Mouse (Mus musculus) limb, embryonic 11.5 days (tissue): Measurements from ENCODE around the gene Tmem210. TPM values are rescaled to one million over a fixed set of nuclear protein-coding genes. Genes with fewer than 3 reads are reported as not detected.

Experiments
- ATAC-seq: fragments of 200-750 bp; cut with Nextera tagmentation; 2 replicates; pipeline ENCODE4 v1.8.0; 2017; ENCODE audit warnings: low read depth; ENCODE audit not compliant: insufficient number of reproducible peaks, low FRiP score, low TSS enrichment
- DNase-seq: peaks from one replicate; pipeline ENCODE4 v3.0.0-alpha.2; 2015; ENCODE audit warnings: low spot score
- H3K27ac ChIP-seq: fragments of 300-500 bp; sonication (generic); replicated peaks from 2 replicates; pipeline ENCODE4 v1.5.1; 2014; ENCODE audit warnings: low read depth, mild to moderate bottlenecking, low read length
- H3K27me3 ChIP-seq: fragments of 300-500 bp; sonication (generic); 2 replicates; pipeline ENCODE4 v1.6.1; 2014; ENCODE audit warnings: mild to moderate bottlenecking, low read length, mixed read lengths; ENCODE audit not compliant: control insufficient read depth, insufficient read depth
- H3K36me3 ChIP-seq: fragments of 300-500 bp; sonication (generic); 2 replicates; pipeline ENCODE4 v1.6.1; 2014; ENCODE audit warnings: mild to moderate bottlenecking, low read length, moderate library complexity, mixed read lengths; ENCODE audit not compliant: control insufficient read depth, insufficient read depth
- H3K4me1 ChIP-seq: fragments of 300-500 bp; sonication (generic); 2 replicates; pipeline ENCODE4 v1.6.1; 2014; ENCODE audit warnings: low read length, mixed read lengths; ENCODE audit not compliant: control insufficient read depth, insufficient read depth
- H3K4me2 ChIP-seq: fragments of 300-500 bp; sonication (generic); 2 replicates; pipeline ENCODE4 v1.6.1; 2014; ENCODE audit warnings: low read depth, mild to moderate bottlenecking, moderate library complexity; ENCODE audit not compliant: severe bottlenecking
- H3K4me3 ChIP-seq: fragments of 300-500 bp; sonication (generic); 2 replicates; pipeline ENCODE4 v1.5.1; 2014; ENCODE audit warnings: low read depth, low read length
- H3K9ac ChIP-seq: fragments of 300-500 bp; sonication (generic); 2 replicates; pipeline ENCODE4 v1.6.1; 2014; ENCODE audit warnings: mild to moderate bottlenecking, low read length
- H3K9me3 ChIP-seq: fragments of 300-500 bp; sonication (generic); 2 replicates; pipeline ENCODE4 v1.6.1; 2016; ENCODE audit warnings: low read length; ENCODE audit not compliant: control insufficient read depth
- WGBS: fragments of 180-500 bp; shearing (Covaris S2); extraction: QIAGEN DNeasy Blood & Tissue Kit; methylation state at CpG from one replicate; pipeline ENCODE4 v1.1.7; 2014; 5-methylcytosine and 5-hydroxymethylcytosine counted together
- polyA plus RNA-seq: library from polyadenylated mRNA; unstranded; fragments of >200 nt; fragmentation: Nextera tagmentation; extraction: Ambion mirVana; gene quantifications from 2 replicates; pipeline ENCODE4 v1.2.1, GENCODE M21; 2014

Tmem210 gene
- polyA plus RNA-seq, 1 experiment from 2014 or later = not detected

DNA sequence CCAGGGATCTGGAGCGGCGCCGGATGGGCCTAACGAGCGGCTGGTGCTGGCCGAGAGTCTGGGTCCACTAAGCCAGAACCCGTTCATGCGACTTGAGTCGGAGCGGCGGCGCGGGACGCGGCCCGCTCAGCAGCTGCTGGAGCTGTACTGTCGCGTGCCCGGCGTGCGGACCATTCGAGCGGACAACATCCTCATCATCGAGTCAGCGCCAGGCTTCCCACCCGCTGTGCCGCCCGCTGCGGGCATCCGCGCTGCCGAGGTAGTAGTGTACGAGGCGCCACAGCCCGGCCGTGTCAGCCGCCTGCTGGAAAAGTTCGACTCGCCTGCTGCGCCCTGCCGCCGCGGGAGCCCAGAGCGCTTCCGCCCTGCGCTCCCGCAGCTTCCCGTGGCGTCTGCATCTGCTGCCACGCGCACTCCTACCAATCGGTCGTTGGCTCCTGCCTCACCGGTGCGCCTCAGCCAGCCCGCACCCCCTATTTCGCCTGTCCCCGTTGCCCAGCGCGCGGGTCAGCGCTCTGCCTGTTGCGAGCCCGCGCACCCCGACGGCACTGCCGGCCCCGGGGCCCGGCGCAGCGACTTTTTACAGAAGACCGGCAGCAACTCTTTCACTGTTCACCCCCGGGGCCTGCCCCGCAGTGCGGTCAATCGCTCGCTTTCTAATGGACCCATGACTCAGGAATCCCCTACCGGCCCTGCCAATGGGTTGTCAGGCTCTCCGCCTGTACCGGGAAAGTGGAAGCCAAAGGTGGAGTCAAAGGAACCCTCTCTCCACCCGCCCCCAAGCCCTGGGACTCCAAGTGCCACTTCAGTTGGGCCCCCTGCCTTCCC is 24.9 kb upstream of the Tmem210 start:
- under 1% methylated on average over 77 of the region's 82 CpGs for WGBS
- no peak overlapping the region for H3K27ac ChIP-seq
- peak; percentile 63 for DNase-seq
- peak overlapping the region; percentile 74 for H3K4me3 ChIP-seq
- no peaks in the 10 kb centered on the region for H3K9me3 ChIP-seq
- peaks cover 9% of the 10 kb centered on the region for H3K4me1 ChIP-seq
- H3K27me3 ChIP-seq = peaks cover 19% of the 10 kb centered on the region
- peak; percentile 29; the same call in 1 of the 2 replicates for ATAC-seq
- H3K9ac ChIP-seq = peak overlapping the region; percentile 58
- H3K36me3 ChIP-seq = no peaks in the 10 kb centered on the region
- H3K4me2 ChIP-seq = peak overlapping the region; percentile 99

DNA sequence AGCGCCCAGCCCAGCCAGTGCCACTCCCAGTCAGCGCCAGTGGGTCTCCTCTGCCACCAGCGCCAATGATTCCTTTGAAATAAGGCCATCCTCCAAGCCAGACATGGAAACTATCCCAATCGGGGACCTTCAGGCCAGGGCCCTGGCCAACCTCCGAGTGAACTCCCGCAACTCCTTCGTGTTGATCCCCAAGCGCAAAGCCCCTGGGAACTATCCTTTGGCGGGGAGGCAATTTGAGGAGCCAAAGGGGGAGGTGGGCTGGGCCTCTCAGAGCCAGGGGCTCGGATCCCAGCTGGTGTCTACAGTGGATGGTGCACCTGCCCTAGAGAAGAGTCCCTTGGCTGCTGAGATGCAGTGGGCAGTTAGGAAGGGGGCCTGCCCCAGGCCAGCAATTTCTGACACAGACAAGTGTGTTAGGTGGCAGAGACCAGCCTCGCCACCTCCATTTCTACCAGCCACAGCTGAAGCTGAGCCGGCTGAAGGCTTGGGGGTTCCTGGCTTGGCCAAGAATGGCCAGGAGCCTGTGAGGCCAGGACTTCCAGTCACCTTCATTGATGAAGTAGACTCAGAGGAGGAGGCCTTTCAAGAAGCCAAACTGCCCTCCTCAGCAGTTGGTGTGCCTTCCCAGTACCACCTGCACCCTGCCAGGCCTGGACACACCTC is 24.2 kb upstream of the Tmem210 start:
- H3K27ac ChIP-seq = no peak overlapping the region
- WGBS = 21% methylated on average over 12 of the region's 12 CpGs
- no peak for DNase-seq
- no peaks in the 10 kb centered on the region; the same call in 1 of the 2 replicates for H3K36me3 ChIP-seq
- H3K9me3 ChIP-seq = no peaks in the 10 kb centered on the region
- H3K4me2 ChIP-seq = peak overlapping the region; percentile 99
- H3K4me1 ChIP-seq = peaks cover 9% of the 10 kb centered on the region
- H3K27me3 ChIP-seq = peaks cover 19% of the 10 kb centered on the region
- H3K9ac ChIP-seq = peak overlapping the region; percentile 58
- H3K4me3 ChIP-seq = peak overlapping the region; percentile 74
- ATAC-seq = no peak

DNA sequence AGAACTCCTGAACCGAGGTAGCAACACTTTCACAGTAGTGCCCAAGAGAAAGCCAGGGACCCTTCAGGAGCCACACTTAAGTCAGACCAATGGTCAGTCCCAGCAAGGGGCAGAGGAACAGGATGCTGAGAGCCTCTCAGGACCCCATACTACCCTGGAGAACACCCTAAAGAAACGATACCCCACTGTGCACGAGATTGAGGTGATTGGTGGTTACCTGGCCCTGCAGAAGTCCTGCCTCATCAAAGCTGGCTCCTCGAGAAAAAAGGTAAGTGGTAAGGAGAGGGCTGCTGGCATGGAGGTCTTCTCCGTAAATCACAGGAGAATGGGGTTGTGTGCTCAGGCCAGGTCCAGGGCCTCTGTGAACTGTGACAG is 23.7 kb upstream of the Tmem210 start:
- Histone ChIP-seq H3K27ac (no peak overlapping the region), H3K9me3 (no peaks in the 10 kb centered on the region), H3K4me2 (no peak overlapping the region), H3K4me1 (peaks cover 9% of the 10 kb centered on the region), H3K4me3 (no peak overlapping the region), H3K27me3 (peaks cover 19% of the 10 kb centered on the region), H3K36me3 (peaks cover 2% of the 10 kb centered on the region; the same call in 1 of the 2 replicates), H3K9ac (no peak overlapping the region)
- WGBS = 75% methylated on average over 5 of the region's 5 CpGs
- DNase-seq = no peak
- no peak for ATAC-seq

DNA sequence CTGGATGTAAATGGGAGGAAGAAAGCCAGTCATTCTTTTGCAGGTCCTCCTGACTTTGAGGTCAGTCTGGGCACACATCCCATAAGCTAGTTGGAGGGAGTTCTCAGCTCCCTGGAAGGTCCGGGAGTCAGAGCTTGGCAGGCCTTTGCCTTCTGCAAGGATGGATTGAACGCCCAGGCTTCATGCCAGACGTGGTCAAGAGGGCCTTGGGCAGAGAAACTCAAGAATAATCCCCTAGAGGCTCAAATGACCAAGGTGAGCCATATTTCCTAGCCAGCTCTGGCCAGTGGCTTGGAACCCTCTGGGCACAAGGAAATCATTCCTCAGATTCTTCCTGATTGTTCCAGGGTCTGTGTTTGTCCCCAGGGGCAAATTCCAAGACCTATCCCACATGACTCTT is 23.1 kb upstream of the Tmem210 start:
- peaks cover 19% of the 10 kb centered on the region for H3K27me3 ChIP-seq
- no peak overlapping the region for H3K27ac ChIP-seq
- H3K9ac ChIP-seq = no peak overlapping the region
- no peak overlapping the region for H3K4me2 ChIP-seq
- no peak for ATAC-seq
- peaks cover 2% of the 10 kb centered on the region; the same call in 1 of the 2 replicates for H3K36me3 ChIP-seq
- 75% methylated on average over 3 of the region's 3 CpGs for WGBS
- no peak overlapping the region for H3K4me3 ChIP-seq
- H3K4me1 ChIP-seq = peaks cover 9% of the 10 kb centered on the region
- DNase-seq = no peak
- H3K9me3 ChIP-seq = no peaks in the 10 kb centered on the region

DNA sequence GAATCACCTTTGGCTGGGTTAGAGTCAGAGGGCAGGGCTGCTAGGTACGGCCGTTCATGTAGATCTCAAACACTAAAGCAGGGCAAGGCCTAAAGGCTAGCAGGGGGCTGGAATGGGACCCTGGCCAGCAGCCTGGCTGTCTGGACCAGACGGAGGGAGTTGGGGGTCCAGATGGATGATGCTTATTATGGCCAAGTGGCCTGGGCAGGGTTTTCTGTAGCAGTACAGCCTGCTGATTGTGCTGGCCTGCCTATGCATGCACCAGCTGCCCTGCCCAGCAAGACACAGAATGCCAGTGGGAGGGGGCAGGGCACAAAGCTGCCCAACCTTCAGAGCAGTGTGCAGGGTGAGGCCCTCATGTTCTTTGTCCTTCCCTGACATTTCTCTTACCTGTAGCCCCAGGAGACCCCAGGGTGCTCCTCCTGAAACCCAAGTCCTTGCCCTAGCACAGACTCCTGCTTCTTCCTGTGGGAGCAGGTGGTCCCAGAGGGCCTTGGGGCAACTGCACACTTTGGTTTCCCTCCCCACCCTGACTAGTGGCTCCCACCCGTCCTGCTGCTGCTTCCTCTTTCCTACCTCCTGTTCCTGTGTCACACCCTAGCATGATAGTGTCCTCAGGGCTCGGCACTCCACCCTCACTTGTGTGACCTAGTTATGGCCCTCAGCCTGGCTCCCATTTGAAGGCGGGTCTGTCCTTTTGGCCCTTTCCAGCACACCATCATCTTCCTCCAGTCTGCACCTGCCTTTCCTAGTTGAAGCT is 21.9 kb upstream of the Tmem210 start:
- H3K4me1 ChIP-seq = peaks cover 13% of the 10 kb centered on the region
- no peak overlapping the region; the same call in 1 of the 2 replicates for H3K4me2 ChIP-seq
- WGBS = 65% methylated on average over 6 of the region's 6 CpGs
- H3K9ac ChIP-seq = 0 out of 2 replicates have a peak overlapping the region, but pooled peaks have one; percentile 22
- no peak overlapping the region for H3K4me3 ChIP-seq
- peaks cover 19% of the 10 kb centered on the region for H3K27me3 ChIP-seq
- no peak for ATAC-seq
- H3K9me3 ChIP-seq = no peaks in the 10 kb centered on the region
- peaks cover 2% of the 10 kb centered on the region; the same call in 1 of the 2 replicates for H3K36me3 ChIP-seq
- no peak for DNase-seq
- H3K27ac ChIP-seq = no peak overlapping the region

DNA sequence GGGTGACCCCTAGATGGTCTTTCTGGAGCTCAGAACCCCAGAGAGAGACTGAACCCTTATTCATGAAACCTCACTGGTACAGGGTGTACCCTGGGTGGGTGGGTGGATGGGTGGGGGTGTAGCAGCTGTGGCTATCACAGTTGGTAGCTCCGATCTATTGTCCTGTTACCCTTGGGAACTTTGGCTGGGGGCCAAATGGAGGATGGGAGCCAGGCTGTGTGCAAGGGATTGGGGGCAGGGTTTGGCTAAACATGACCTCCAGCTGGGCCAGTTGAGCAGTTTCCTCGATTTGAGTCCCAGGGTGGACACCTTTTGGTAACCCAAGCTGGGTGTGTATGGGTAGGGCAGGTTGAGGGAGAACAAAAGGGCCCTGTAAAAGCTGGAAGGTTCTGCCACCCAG is 21.2 kb upstream of the Tmem210 start:
- peaks cover 2% of the 10 kb centered on the region; the same call in 1 of the 2 replicates for H3K36me3 ChIP-seq
- ATAC-seq = no peak
- peaks cover 18% of the 10 kb centered on the region for H3K4me1 ChIP-seq
- H3K27me3 ChIP-seq = peaks cover 19% of the 10 kb centered on the region
- DNase-seq = no peak
- no peak overlapping the region for H3K4me3 ChIP-seq
- 64% methylated on average over 2 of the region's 2 CpGs for WGBS
- no peaks in the 10 kb centered on the region for H3K9me3 ChIP-seq
- no peak overlapping the region for H3K4me2 ChIP-seq
- no peak overlapping the region for H3K27ac ChIP-seq
- no peak overlapping the region for H3K9ac ChIP-seq

DNA sequence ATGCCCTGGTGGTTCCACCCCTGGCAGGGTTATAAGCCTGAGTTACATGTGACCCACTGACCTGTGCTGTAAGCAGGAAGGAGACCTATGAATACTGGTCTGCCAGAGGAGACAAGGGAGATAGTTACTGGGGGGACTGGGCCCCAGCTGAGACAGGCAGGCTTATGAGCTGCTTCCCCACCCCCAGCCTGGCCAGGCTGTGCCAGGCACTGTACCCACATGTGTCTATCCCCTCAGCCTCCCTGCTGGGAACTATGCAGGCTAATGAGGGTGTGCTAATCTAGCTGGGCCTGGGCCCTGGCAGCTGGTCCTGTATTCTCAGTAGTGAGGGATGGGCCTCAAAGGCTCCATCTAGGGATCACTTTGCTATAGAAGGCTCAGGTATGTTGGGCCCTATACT is 20.7 kb upstream of the Tmem210 start:
- Histone ChIP-seq H3K9me3 (no peaks in the 10 kb centered on the region), H3K27me3 (peaks cover 19% of the 10 kb centered on the region), H3K9ac (no peak overlapping the region), H3K4me1 (peaks cover 18% of the 10 kb centered on the region), H3K36me3 (peaks cover 2% of the 10 kb centered on the region; the same call in 1 of the 2 replicates), H3K4me3 (no peak overlapping the region), H3K4me2 (no peak overlapping the region), H3K27ac (no peak overlapping the region)
- DNase-seq (no peak), ATAC-seq (no peak)

DNA sequence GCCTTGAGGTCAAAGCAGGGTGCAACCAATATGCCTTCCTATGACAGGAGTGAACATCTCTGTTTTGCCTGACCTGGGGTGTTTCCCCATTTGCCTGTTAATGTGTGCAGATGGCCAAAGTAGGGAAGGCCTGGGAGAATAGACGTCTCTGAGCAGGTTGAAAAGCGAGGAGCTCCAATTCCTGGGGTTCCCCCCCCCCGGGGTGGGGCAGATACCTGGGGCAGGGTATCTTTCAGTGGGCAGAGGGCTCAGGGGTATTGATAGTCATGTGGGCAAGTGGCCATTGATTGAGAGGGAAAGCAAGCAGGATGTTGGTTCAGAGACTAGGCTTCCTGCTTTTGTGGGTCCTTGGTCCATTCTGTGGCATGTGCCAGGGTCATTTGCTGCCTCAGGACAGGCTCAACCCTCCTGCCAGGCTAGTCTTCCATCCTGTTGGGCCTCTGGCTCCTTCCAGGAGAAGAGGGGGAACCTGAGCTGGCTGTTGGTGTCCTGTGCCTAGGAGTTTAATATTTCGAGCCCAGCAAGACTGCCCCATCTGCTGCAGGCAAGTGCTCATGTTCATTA is 20.1 kb upstream of the Tmem210 start:
- H3K27me3 ChIP-seq = peaks cover 19% of the 10 kb centered on the region
- H3K9ac ChIP-seq = no peak overlapping the region
- no peak overlapping the region for H3K27ac ChIP-seq
- H3K4me3 ChIP-seq = no peak overlapping the region
- peaks cover 2% of the 10 kb centered on the region; the same call in 1 of the 2 replicates for H3K36me3 ChIP-seq
- no peaks in the 10 kb centered on the region for H3K9me3 ChIP-seq
- no peak overlapping the region for H3K4me2 ChIP-seq
- no peak for ATAC-seq
- peaks cover 18% of the 10 kb centered on the region for H3K4me1 ChIP-seq
- WGBS = 79% methylated on average over 4 of the region's 4 CpGs
- no peak for DNase-seq
